Mouse (Mus musculus): ENCODE measurements around the gene Tac4. TPM values are rescaled to one million over a fixed set of nuclear protein-coding genes. Genes with fewer than 3 reads are reported as not detected.

The Tac4 gene
- polyA plus RNA-seq, 1 experiment from 2014 or later = not detected

DNA sequence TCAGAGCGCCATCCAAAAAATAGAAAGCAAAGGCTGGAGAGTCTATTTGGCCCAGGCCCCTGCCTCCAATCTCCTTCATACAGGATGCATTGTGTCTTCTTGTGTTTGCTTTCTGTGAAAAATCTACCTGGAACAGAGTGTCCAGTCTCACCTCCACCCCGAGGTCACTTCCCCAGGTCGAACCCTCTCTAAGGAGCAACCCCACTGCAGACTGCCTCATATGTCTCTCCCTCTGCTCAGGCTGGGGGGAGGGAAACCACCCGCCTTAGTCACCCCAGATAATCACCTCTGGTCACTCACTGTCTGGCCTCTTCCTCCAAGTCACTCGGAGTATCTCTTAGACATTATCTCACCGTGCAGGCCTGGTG, 29.0 kb upstream of the Tac4 start:
- ATAC-seq = no peak
- H3K27me3 ChIP-seq = peaks cover 4% of the 10 kb centered on the region
- TF ChIP-seq CTCF (IDR thresholded peaks at IDR 0.05) = no peak
- DNase-seq (ENCODE audit: low read depth, low spot score) = no peak
- in situ Hi-C loops (cut with MboI; ENCODE audit: low pct_unique_long_range_greater_than_20kb) = loop anchor here (5.0 kb wide), 1 partner anchor 110 kb away; the partner anchor contains the start of gene Dlx3
- ChIA-PET CTCF (interaction anchor here (1.5 to 2.5 kb wide), 4 partner anchors 16 to 115 kb away, joined by 5 to 11 read pairs (median 6); no protein-coding TSS in a partner anchor), POLR2A (no interaction called here)

DNA sequence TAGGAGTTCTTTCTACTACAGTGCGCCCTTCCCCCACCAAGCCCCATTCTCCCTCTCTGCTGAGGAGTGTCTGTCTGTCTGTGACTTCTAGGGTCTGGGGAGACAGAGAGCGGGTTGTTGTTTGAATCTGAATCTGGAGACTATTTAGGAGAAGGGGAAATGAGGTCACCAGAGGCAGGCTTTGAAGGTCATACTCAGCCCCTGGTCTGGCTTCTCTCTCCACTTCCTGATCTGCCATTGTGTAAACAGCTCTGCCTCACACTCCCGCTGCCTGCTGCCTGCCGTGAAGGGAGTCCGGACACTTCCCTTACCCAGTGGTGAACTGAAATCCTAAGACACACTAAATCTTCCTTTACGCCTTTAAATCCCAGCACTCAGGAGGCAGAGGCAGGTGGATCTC, 22.9 kb upstream of the Tac4 start:
- in situ Hi-C loops (cut with MboI; ENCODE audit: low pct_unique_long_range_greater_than_20kb) = no loop called here
- CTCF ChIA-PET = interaction anchor here (1.2 kb wide), 1 partner anchor 10 kb away, joined by 3 read pairs; no protein-coding TSS in a partner anchor
- TF ChIP-seq CTCF (IDR thresholded peaks at IDR 0.05) = no peak
- H3K27me3 ChIP-seq = peaks cover 8% of the 10 kb centered on the region
- DNase-seq (ENCODE audit: low read depth, low spot score) (no peak), ATAC-seq (no peak)
- POLR2A ChIA-PET = no interaction called here

DNA sequence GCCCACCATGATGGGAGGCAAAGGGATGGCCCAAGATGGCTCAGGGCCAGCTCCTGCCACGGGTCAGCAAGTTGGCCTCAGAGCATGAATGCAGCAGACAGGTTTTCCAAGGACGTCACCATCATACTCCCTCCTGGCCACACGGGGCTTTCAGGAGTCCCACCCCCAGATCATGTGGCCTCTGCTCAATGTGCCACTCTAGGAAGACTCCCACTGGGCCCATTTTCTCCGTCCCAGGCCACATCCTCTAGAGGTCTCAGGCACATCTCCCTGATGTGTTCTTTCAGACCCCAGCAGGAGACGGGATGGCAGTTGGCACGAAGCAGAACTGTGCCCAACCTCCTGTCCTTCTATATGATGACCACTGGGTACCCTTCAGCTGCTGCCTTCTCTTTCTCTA, 18.7 kb upstream of the Tac4 start:
- ChIA-PET CTCF (interaction anchor here (1.5 kb wide), 2 partner anchors 8 to 126 kb away, joined by 3 to 4 read pairs; no protein-coding TSS in a partner anchor), POLR2A (no interaction called here)
- DNase-seq (ENCODE audit: low read depth, low spot score) (no peak), ATAC-seq (no peak)
- peaks cover 4% of the 10 kb centered on the region for H3K27me3 ChIP-seq
- in situ Hi-C loops (cut with MboI; ENCODE audit: low pct_unique_long_range_greater_than_20kb) = no loop called here
- TF ChIP-seq CTCF (IDR thresholded peaks at IDR 0.05) = no peak

DNA sequence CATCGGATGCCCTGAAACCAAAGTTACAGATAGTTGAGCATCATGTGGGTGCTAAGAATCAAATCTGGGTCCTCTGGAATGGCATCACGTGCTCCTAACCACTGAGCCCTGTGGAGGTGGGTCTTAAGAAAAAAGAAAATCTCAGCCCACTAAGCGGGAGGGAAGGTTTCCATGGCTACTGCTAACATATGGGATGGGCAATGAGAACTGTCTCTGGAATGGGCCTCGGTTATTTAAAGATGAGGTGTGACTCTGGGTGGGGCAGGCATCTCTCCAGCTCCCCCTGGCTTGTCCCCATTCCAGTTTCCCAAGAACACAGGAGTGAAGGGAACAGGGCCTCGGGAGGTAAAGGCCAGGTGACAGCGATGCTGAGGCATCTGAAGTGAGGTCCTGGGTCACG, 15.9 kb upstream of the Tac4 start:
- no peak for TF ChIP-seq CTCF (IDR thresholded peaks at IDR 0.05)
- H3K27me3 ChIP-seq = peaks cover 4% of the 10 kb centered on the region
- ChIA-PET CTCF (no interaction called here), POLR2A (no interaction called here)
- DNase-seq (ENCODE audit: low read depth, low spot score) (no peak), ATAC-seq (no peak)
- in situ Hi-C loops (cut with MboI; ENCODE audit: low pct_unique_long_range_greater_than_20kb) = no loop called here

DNA sequence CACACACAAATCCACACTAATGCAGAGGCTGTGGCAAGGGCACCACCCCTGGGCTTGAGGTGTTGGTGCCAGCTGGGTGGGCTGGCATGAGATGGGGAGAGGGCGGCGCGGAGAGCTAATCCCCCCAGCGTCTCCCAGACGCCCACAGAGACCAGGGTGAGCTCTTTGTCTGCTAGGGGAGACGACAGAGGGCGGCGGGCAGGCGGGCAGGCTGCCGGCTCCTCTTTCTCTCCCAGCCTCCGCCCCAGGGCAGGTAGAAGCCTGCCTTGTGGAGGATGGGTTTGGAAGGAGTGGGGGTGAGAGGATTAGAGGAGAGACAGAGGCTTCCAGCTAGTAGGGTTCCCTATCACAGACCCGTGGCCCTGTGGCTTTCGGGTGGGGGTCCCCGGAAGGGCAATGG, 14.3 kb upstream of the Tac4 start:
- ChIA-PET CTCF (interaction anchor here (2.1 kb wide), 1 partner anchor 15 kb away, joined by 5 read pairs; no protein-coding TSS in a partner anchor), POLR2A (no interaction called here)
- in situ Hi-C loops (cut with MboI; ENCODE audit: low pct_unique_long_range_greater_than_20kb) = no loop called here
- ATAC-seq (no peak), DNase-seq (ENCODE audit: low read depth, low spot score) (no peak)
- peaks cover 4% of the 10 kb centered on the region for H3K27me3 ChIP-seq
- TF ChIP-seq CTCF (IDR thresholded peaks at IDR 0.05) = no peak

DNA sequence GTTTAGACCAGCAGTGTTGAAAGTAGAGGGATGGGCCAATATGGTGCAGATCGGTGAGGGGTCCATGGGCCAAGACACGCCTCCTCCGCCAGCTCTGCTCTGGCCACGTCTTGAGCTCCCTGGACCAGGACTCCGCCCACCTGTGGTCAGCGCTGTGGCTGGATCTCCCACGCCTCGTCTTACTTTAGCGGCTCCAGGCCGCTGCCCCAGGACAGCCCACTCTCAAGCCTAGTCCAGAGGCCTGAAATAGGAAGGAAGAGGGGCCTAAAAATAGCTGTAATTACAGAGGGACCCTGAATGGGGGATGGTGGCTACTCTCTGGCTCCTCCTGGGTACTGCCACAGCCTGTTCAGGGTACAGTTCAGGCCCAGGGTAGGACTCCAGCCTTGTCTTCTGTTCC, 11.2 kb upstream of the Tac4 start:
- ATAC-seq = no peak
- H3K27me3 ChIP-seq = no peaks in the 10 kb centered on the region
- CTCF ChIA-PET = interaction anchor here (3.3 kb wide), 1 partner anchor 133 kb away, joined by 35 read pairs; no protein-coding TSS in a partner anchor
- no peak for DNase-seq (ENCODE audit: low read depth, low spot score)
- POLR2A ChIA-PET = no interaction called here
- in situ Hi-C loops (cut with MboI; ENCODE audit: low pct_unique_long_range_greater_than_20kb) = loop anchor here (5.0 to 10.0 kb wide), 2 partner anchors 133 to 205 kb away; partner anchors contain the start of gene Pdk2
- TF ChIP-seq CTCF (IDR thresholded peaks at IDR 0.05) = no peak

DNA sequence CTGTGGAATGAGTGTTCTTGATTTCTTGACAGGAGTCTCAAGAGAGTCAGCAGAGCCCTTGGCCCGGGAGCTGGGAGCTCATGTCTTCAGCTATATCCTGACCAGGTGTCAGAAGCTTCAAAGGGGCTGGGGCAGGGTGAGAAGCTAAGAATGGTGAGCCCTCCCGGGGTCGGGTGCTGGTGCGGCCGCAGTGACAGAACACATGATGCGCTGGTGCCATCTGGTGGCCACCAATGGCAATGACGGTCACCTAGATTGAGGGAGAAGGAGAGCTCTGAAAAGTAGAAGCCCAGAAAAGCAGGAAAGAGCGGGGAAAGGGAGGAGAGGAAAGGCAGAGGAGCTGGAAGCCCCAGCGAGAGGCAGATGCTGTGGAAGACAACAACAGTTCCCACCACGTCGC, 10.0 kb upstream of the Tac4 start:
- ATAC-seq = no peak
- TF ChIP-seq CTCF (IDR thresholded peaks at IDR 0.05) = no peak

DNA sequence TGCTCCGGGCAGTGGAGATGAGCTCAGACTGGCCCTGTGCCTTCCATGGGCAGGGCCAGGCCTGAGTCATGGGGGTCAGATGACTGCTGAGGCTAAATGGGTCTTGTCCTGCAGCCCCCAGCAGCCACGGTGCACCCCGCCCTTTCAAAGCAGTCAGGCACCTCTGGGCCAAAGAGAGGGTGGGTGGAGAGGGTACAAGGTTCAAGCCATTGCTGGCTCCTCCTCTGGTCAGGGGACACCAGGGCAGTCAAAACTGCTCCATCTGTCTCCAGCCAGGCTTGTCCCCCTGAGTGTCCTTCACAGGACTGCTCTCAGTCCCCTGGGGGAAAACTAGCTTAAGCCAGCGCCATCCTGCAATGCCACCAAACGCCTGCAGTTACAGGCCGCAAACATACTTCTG, 9.2 kb upstream of the Tac4 start:
- ChIA-PET POLR2A (interaction anchor here (1.6 kb wide), 1 partner anchor 135 kb away, joined by 6 read pairs; no protein-coding TSS in a partner anchor), CTCF (interaction anchor here (0.8 to 3.3 kb wide), 15 partner anchors 18 to 269 kb away, joined by 3 to 35 read pairs (median 6); partner anchors contain the start of gene Dlx3)
- H3K27me3 ChIP-seq = no peaks in the 10 kb centered on the region
- TF ChIP-seq CTCF (IDR thresholded peaks at IDR 0.05) = no peak
- in situ Hi-C loops (cut with MboI; ENCODE audit: low pct_unique_long_range_greater_than_20kb) = loop anchor here (5.0 to 10.0 kb wide), 2 partner anchors 135 to 207 kb away; partner anchors contain the start of gene Pdk2
- DNase-seq (ENCODE audit: low read depth, low spot score) = no peak
- ATAC-seq = no peak

More for the DNA sequence above, 10.0 kb upstream of the Tac4 start:
- no peaks in the 10 kb centered on the region for H3K27me3 ChIP-seq
- no peak for DNase-seq (ENCODE audit: low read depth, low spot score)
- ChIA-PET POLR2A (interaction anchor here (1.6 kb wide), 1 partner anchor 135 kb away, joined by 6 read pairs; no protein-coding TSS in a partner anchor), CTCF (interaction anchor here (0.6 to 3.3 kb wide), 18 partner anchors 10 to 270 kb away, joined by 3 to 35 read pairs (median 5); partner anchors contain the start of gene Dlx3)
- in situ Hi-C loops (cut with MboI; ENCODE audit: low pct_unique_long_range_greater_than_20kb) = loop anchor here (5.0 to 10.0 kb wide), 2 partner anchors 134 to 206 kb away; partner anchors contain the start of gene Pdk2

DNA sequence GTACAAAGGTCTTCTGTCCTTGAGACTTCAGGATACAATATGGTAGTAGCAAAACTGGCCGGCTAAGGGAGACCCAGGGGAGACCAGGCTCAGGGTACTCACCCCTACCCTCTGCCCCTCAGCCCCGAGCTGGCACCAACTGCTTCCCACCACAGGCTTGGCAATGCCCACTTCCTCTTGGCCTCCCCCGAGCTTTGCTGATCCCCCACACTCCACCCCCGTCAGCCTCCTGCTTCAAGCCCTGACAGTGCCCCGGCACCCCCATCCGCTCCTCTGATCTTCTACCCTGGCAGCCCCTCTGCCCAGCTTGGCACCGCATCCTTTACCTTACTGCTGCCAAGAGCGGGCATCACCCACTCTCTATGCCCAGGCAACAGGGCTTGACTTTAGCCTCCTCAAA, 7.2 kb upstream of the Tac4 start:
- no peak for ATAC-seq
- CTCF ChIA-PET = no interaction called here
- in situ Hi-C loops (cut with MboI; ENCODE audit: low pct_unique_long_range_greater_than_20kb) = loop anchor here (5.0 to 10.0 kb wide), 2 partner anchors 137 to 209 kb away; partner anchors contain the start of gene Pdk2
- no peak for TF ChIP-seq CTCF (IDR thresholded peaks at IDR 0.05)
- no peaks in the 10 kb centered on the region for H3K27me3 ChIP-seq
- no peak for DNase-seq (ENCODE audit: low read depth, low spot score)
- POLR2A ChIA-PET = interaction anchor here (0.6 kb wide), 1 partner anchor 26 kb away, joined by 3 read pairs; no protein-coding TSS in a partner anchor

DNA sequence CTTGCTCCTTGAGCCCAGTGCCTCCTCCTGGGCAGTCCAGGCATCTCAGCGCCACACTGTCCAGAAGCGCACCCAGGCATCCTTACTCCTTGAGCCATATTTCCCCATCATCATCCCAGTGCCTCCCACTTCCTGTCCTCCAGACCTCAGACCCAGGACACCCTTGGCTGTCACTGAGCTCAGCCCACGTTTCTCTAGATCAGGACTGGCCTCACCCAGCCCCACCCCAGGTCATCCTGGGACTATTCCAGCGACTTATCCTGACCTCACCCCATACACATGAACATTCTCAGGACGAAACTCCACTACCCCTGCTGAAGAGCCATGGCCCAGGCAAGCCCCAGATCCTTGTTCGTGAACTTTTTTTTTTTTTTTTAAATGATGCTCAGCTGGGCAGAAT, 5.6 kb upstream of the Tac4 start:
- CTCF ChIA-PET = interaction anchor here (0.6 to 1.8 kb wide), 2 partner anchors 167 to 265 kb away, joined by 3 to 6 read pairs; no protein-coding TSS in a partner anchor
- DNase-seq (ENCODE audit: low read depth, low spot score) (no peak), ATAC-seq (no peak)
- no peak for TF ChIP-seq CTCF (IDR thresholded peaks at IDR 0.05)
- in situ Hi-C loops (cut with MboI; ENCODE audit: low pct_unique_long_range_greater_than_20kb) = loop anchor here (5.0 to 10.0 kb wide), 2 partner anchors 211 to 267 kb away; partner anchors contain the start of gene Pdk2
- H3K27me3 ChIP-seq = no peaks in the 10 kb centered on the region
- POLR2A ChIA-PET = interaction anchor here (0.7 kb wide), 1 partner anchor 59 kb away, joined by 3 read pairs; no protein-coding TSS in a partner anchor

DNA sequence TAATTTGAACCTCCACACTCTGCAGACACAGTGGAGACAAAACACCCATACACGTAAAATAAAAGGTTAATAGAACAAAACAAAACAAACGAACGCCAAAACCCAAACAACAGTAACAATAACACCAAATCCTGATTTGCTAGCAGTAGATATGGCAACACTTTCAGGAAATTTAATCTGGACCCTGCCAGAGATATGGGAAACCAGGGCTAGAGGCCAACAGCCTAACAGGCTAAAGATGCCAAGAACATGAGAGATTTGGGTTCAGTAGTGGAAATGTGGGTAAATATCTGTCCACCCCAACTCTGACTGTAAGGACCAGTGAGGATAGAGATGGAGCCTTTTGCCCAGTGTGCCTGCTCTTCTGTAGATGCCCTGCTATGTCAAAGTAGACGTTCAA, 3.4 kb upstream of the Tac4 start:
- H3K27me3 ChIP-seq = no peaks in the 10 kb centered on the region
- no peak for ATAC-seq
- POLR2A ChIA-PET = no interaction called here

More for the DNA sequence above, 3.4 kb upstream of the Tac4 start:
- TF ChIP-seq CTCF (IDR thresholded peaks at IDR 0.05) = no peak
- DNase-seq (ENCODE audit: low read depth, low spot score) = no peak
- CTCF ChIA-PET = interaction anchor here (1.1 to 1.5 kb wide), 3 partner anchors 13 to 263 kb away, joined by 3 to 12 read pairs (median 3); no protein-coding TSS in a partner anchor
- in situ Hi-C loops (cut with MboI; ENCODE audit: low pct_unique_long_range_greater_than_20kb) = loop anchor here (5.0 to 10.0 kb wide), 2 partner anchors 213 to 264 kb away; partner anchors contain the start of gene Pdk2
